ENCODE assay signal across 9 mouse cellular contexts in the genomic region with DNA sequence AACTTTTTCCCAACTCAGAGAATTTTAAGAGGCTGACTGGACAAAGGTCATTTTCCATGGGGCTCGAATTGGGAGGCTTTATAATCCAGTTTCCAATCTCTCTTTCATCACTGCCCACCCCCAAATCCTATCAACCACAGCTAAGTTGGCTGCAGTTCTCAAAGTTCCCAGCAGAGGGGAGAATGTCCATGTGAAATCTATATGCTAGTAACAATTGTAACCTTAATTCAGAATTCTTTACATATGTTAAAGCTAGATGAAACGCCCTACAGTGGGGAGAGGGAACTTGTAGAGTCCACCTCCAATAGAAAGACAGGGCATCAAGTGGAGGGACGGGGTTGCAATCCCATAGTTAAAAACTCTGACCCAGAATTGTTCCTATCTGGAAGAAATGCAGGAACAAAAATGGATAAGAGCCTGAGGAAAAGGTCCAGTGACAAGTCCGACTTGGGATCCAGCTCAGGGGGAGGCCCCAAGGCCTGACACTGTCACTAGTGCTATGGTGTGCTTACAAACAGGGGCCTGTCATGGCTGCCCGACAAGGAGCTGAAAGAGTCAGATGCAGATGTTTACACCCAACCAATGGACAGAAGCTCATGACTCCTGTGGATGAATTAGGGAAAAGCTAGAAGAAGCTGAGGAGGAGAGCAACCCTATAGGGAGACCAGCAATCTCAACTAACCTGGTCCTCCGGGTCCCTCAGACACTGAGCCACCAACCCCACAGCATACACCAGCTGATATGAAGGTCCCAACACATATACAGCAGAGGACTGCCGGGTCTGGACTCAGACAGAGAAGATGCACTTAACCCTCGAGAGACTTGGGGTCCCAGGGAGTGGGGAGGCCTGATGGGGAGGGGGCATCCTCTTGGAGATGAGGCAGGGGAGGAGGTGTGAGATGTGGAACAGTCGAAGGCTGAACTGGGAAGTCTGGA. TPM values are rescaled to one million over a fixed set of nuclear protein-coding genes. Genes with fewer than 3 reads are reported as not detected.
DNase-seq lines count a peak whose midpoint lies in the region; ATAC-seq and TF ChIP-seq lines count a peak whose summit lies in the region.
"Had no signal": no experiment of that assay in that cellular context is flagged by ENCODE, and none has a peak within 500 bp of the region (broad histone marks: within the 10 kb centered on the region; RNA-seq: fewer than 3 reads in every experiment).

No protein-coding gene starts in this region.

- no peak overlapping the region for H3K27ac ChIP-seq in heart, postnatal 0 days (ENCODE audit: low read depth)
- H3K27ac ChIP-seq in heart, embryonic 10.5 days: no peak overlapping the region
- H3K27ac ChIP-seq in embryonic facial prominence, embryonic 11.5 days (replicated peaks; ENCODE audit: low read depth, low read length): no peak overlapping the region
- H3K27ac ChIP-seq in hindbrain, embryonic 15.5 days (replicated peaks): no peak overlapping the region
- no peak overlapping the region for H3K27ac ChIP-seq in midbrain, embryonic 15.5 days
- H3K27ac ChIP-seq: liver, embryonic 13.5 days had no signal

- no peak for ATAC-seq in heart, postnatal 0 days (ENCODE audit: insufficient read depth, low read depth)
- ATAC-seq in embryonic facial prominence, embryonic 11.5 days (replicated peaks; ENCODE audit: insufficient number of reproducible peaks, low FRiP score, low TSS enrichment, low read depth): peak; percentile 72; the same call in 1 of the 2 replicates
- ATAC-seq in hindbrain, embryonic 15.5 days (ENCODE audit: low FRiP score, low read depth): peak; percentile 68
- ATAC-seq in midbrain, embryonic 15.5 days (replicated peaks): peak; percentile 75

- no peak overlapping the region for H3K9ac ChIP-seq in heart, postnatal 0 days (replicated peaks; ENCODE audit: low read depth, low read length)
- H3K9ac ChIP-seq in embryonic facial prominence, embryonic 11.5 days (replicated peaks; ENCODE audit: low read length): no peak overlapping the region
- H3K9ac ChIP-seq in hindbrain, embryonic 15.5 days: no peak overlapping the region
- no peak overlapping the region for H3K9ac ChIP-seq in midbrain, embryonic 15.5 days
- H3K9ac ChIP-seq: liver, embryonic 13.5 days had no signal

- DNase-seq in heart, postnatal 0 days (ENCODE audit: low spot score): peak; percentile 24
- DNase-seq in heart, embryonic 10.5 days (ENCODE audit: low spot score): no peak
- DNase-seq in adrenal gland, postnatal 25 days: peak; percentile 52
- peak; percentile 83 for DNase-seq in embryonic facial prominence, embryonic 11.5 days (ENCODE audit: low spot score)
- peak; percentile 61 to 62 for DNase-seq in left cerebral cortex, postnatal 10 days (ENCODE audit: extremely low spot score in 1 of 2, low spot score in 2 of 2)
- DNase-seq in spleen, postnatal 36 days (ENCODE audit: low spot score in 2 of 2): peak; percentile 10 to 34
- DNase-seq: liver, embryonic 13.5 days had no signal

- intact Hi-C loops in left cerebral cortex, postnatal 10 days (cut with DNase I): loop anchor here (2.0 kb wide), 1 partner anchor 219 kb away; no protein-coding TSS in a partner anchor

- no peak for TF ChIP-seq EP300 in heart, postnatal 0 days (IDR thresholded peaks at IDR 0.05; ENCODE audit: low read depth)

- TF ChIP-seq CTCF in heart, postnatal 0 days (IDR thresholded peaks at IDR 0.05; ENCODE audit: low read depth): peak; percentile 76

- no peaks in the 10 kb centered on the region for H3K27me3 ChIP-seq in heart, postnatal 0 days (ENCODE audit: control insufficient read depth, insufficient read depth, low read length)
- H3K27me3 ChIP-seq in heart, embryonic 10.5 days (ENCODE audit: insufficient read depth, poor library complexity, severe bottlenecking): no peaks in the 10 kb centered on the region
- H3K27me3 ChIP-seq in embryonic facial prominence, embryonic 11.5 days (ENCODE audit: control insufficient read depth, insufficient read depth, low read length): no peaks in the 10 kb centered on the region
- H3K27me3 ChIP-seq in hindbrain, embryonic 15.5 days: no peaks in the 10 kb centered on the region
- H3K27me3 ChIP-seq in midbrain, embryonic 15.5 days (replicated peaks): no peaks in the 10 kb centered on the region
- H3K27me3 ChIP-seq: liver, embryonic 13.5 days had no signal

- no peak overlapping the region for H3K4me3 ChIP-seq in heart, postnatal 0 days (ENCODE audit: low read depth, low read length)
- no peak overlapping the region for H3K4me3 ChIP-seq in heart, embryonic 10.5 days
- H3K4me3 ChIP-seq in embryonic facial prominence, embryonic 11.5 days (ENCODE audit: low read depth, low read length): no peak overlapping the region
- H3K4me3 ChIP-seq in hindbrain, embryonic 15.5 days: no peak overlapping the region
- H3K4me3 ChIP-seq in midbrain, embryonic 15.5 days: no peak overlapping the region
- H3K4me3 ChIP-seq: liver, embryonic 13.5 days had no signal

- no peaks in the 10 kb centered on the region for H3K9me3 ChIP-seq in heart, postnatal 0 days (replicated peaks; ENCODE audit: control insufficient read depth, low read length)
- H3K9me3 ChIP-seq in heart, embryonic 10.5 days: no peaks in the 10 kb centered on the region
- H3K9me3 ChIP-seq in embryonic facial prominence, embryonic 11.5 days (replicated peaks; ENCODE audit: control insufficient read depth, low read length): no peaks in the 10 kb centered on the region
- H3K9me3 ChIP-seq in hindbrain, embryonic 15.5 days: no peaks in the 10 kb centered on the region
- H3K9me3 ChIP-seq in midbrain, embryonic 15.5 days: no peaks in the 10 kb centered on the region
- H3K9me3 ChIP-seq: liver, embryonic 13.5 days had no signal

- no peaks in the 10 kb centered on the region for H3K4me1 ChIP-seq in heart, postnatal 0 days (ENCODE audit: control insufficient read depth, insufficient read depth)
- H3K4me1 ChIP-seq in heart, embryonic 10.5 days: no peaks in the 10 kb centered on the region
- H3K4me1 ChIP-seq in embryonic facial prominence, embryonic 11.5 days (ENCODE audit: control insufficient read depth, insufficient read depth, low read length): no peaks in the 10 kb centered on the region
- no peaks in the 10 kb centered on the region for H3K4me1 ChIP-seq in hindbrain, embryonic 15.5 days (replicated peaks)
- H3K4me1 ChIP-seq in midbrain, embryonic 15.5 days: no peaks in the 10 kb centered on the region
- H3K4me1 ChIP-seq: liver, embryonic 13.5 days had no signal

- no peaks in the 10 kb centered on the region for H3K36me3 ChIP-seq in heart, postnatal 0 days (replicated peaks; ENCODE audit: control insufficient read depth, insufficient read depth, low read length)
- H3K36me3 ChIP-seq in heart, embryonic 10.5 days: no peaks in the 10 kb centered on the region
- no peaks in the 10 kb centered on the region for H3K36me3 ChIP-seq in embryonic facial prominence, embryonic 11.5 days (replicated peaks; ENCODE audit: control insufficient read depth, insufficient read depth, low read depth, low read length)
- no peaks in the 10 kb centered on the region for H3K36me3 ChIP-seq in hindbrain, embryonic 15.5 days
- no peaks in the 10 kb centered on the region for H3K36me3 ChIP-seq in midbrain, embryonic 15.5 days (replicated peaks)
- H3K36me3 ChIP-seq: liver, embryonic 13.5 days had no signal

- H3K4me2 ChIP-seq in heart, postnatal 0 days (ENCODE audit: low read depth, low read length): no peak overlapping the region
- no peak overlapping the region for H3K4me2 ChIP-seq in embryonic facial prominence, embryonic 11.5 days (ENCODE audit: low read depth, low read length)
- no peak overlapping the region for H3K4me2 ChIP-seq in hindbrain, embryonic 15.5 days
- H3K4me2 ChIP-seq in midbrain, embryonic 15.5 days: no peak overlapping the region
- H3K4me2 ChIP-seq: liver, embryonic 13.5 days had no signal

- whole genome bisulfite sequencing in heart, postnatal 0 days: 37% methylated on average over 9 of the region's 9 CpGs
- WGBS in heart, embryonic 10.5 days: 44% methylated on average over 9 of the region's 9 CpGs
- 46% methylated on average over 9 of the region's 9 CpGs for WGBS in embryonic facial prominence, embryonic 11.5 days
- 54% methylated on average over 9 of the region's 9 CpGs for WGBS in hindbrain, embryonic 15.5 days
- 55% methylated on average over 9 of the region's 9 CpGs for WGBS in midbrain, embryonic 15.5 days

RNA-seq across cellular contexts. Expression of gene Mstn, which starts 8.1 kb away (rescaled TPM):
- total RNA-seq in heart, postnatal 0 days (2014; rRNA removed; ENCODE audit: low replicate concordance): 1.4 and 2.4 TPM in 2 replicates
- 0.33 and 0.40 TPM in 2 replicates for polyA plus RNA-seq in heart, postnatal 0 days (2015; fragmentation: Nextera tagmentation; extraction: Ambion mirVana)
- polyA plus RNA-seq in heart, embryonic 10.5 days (2016; fragmentation: Nextera tagmentation; extraction: Ambion mirVana): 1.7 and 2.1 TPM in 2 replicates
- not detected in 2 replicates for total RNA-seq in adrenal gland, postnatal 25 days (2021)
- 2.6 and 4.3 TPM in 2 replicates for polyA plus RNA-seq in embryonic facial prominence, embryonic 11.5 days (2014; fragmentation: Nextera tagmentation; extraction: Ambion mirVana)
- polyA plus RNA-seq in hindbrain, embryonic 15.5 days (2015; fragmentation: Nextera tagmentation; extraction: Ambion mirVana): 0.21 TPM in 2 replicates
- total RNA-seq in left cerebral cortex, postnatal 10 days (2021): 1 to 10 TPM; 1.7 to 2.0 TPM
- 0.22 and 0.26 TPM in 2 replicates for polyA plus RNA-seq in midbrain, embryonic 15.5 days (2015; fragmentation: Nextera tagmentation; extraction: Ambion mirVana)

RNA-seq across cellular contexts. Expression of gene 1700019D03Rik, which starts 33.4 kb away (rescaled TPM):
- 0.04 TPM in 1 of 2 replicates, not detected in the other for total RNA-seq in heart, postnatal 0 days (2014; rRNA removed; ENCODE audit: low replicate concordance)
- 0.38 and 0.44 TPM in 2 replicates for polyA plus RNA-seq in heart, postnatal 0 days (2015; fragmentation: Nextera tagmentation; extraction: Ambion mirVana)
- 0.62 and 3.7 TPM in 2 replicates for polyA plus RNA-seq in heart, embryonic 10.5 days (2016; fragmentation: Nextera tagmentation; extraction: Ambion mirVana)
- 0.24 TPM in 1 of 2 replicates, not detected in the other for total RNA-seq in adrenal gland, postnatal 25 days (2021)
- 4.6 and 5.2 TPM in 2 replicates for polyA plus RNA-seq in embryonic facial prominence, embryonic 11.5 days (2014; fragmentation: Nextera tagmentation; extraction: Ambion mirVana)
- 4.2 and 4.8 TPM in 2 replicates for polyA plus RNA-seq in hindbrain, embryonic 15.5 days (2015; fragmentation: Nextera tagmentation; extraction: Ambion mirVana)
- total RNA-seq in left cerebral cortex, postnatal 10 days (2021): 10 to 100 TPM; 13.5 to 14.6 TPM
- polyA plus RNA-seq in midbrain, embryonic 15.5 days (2015; fragmentation: Nextera tagmentation; extraction: Ambion mirVana): 2.7 and 3.4 TPM in 2 replicates
